Mouse (Mus musculus) bone marrow, adult 2 months (tissue): Measurements from ENCODE around the gene Rassf5.

Experiments used
- CTCF ChIP-seq: fragments of 200-500 bp; IDR thresholded peaks from 2 replicates; pipeline ENCODE4 v1.5.1; 2011; ENCODE audit warnings: low read length, control low read depth; ENCODE audit not compliant: control insufficient read depth, insufficient read depth
- POLR2A ChIP-seq: fragments of 200-500 bp; IDR thresholded peaks from 2 replicates; pipeline ENCODE4 v1.6.1; 2011; ENCODE audit warnings: low read depth, mild to moderate bottlenecking, control low read depth, low read length, borderline replicate concordance; ENCODE audit not compliant: control insufficient read depth

DNA sequence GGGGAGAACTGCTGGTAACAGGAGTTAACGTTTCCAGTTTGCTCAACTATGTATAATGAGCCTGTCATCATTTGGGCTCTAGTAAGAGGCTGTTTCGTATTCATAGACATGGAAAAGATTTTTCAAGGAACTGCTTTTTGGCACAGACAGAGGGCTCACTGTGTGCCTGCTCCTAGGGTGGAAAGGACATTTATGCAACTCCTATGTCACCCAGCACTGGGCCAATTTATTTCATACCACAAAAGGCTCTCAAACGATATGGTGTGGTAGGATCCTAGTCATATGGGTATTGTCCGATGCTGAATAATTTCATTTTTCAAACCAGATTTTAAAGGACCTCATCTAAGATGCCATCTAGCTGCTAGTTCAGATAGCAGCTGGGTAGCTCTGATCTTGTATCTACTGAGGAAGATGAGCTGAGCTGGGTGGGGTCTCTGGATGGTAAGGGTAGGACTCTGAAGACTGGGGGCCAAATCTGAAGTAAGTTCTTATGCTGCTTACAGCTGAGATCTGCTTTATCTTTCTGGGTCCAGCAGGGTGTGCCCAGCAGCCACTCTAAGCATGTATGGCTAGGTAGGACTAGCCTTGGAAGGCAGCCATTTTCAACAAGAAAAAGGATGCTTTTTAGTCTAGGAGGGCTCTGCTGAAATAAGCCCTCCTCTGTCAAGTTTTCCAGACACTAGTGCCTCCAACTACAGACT, 48.3 kb upstream of the Rassf5 start:
- no peak for TF ChIP-seq CTCF
- TF ChIP-seq POLR2A, result no peak
